Mouse (Mus musculus) heart, postnatal 0 days (tissue): Measurements from ENCODE around the gene Nxnl1. TPM values are rescaled to one million over a fixed set of nuclear protein-coding genes. Genes with fewer than 3 reads are reported as not detected.
"Not testable (repeated sequence)": the region's sequence is repeated elsewhere in the genome, so short reads cannot be mapped to it uniquely, and the experiment has no call there.

Experiments used
- ATAC-seq: fragments of 200-750 bp; cut with Nextera tagmentation; 2 replicates; pipeline ENCODE4 v1.8.0; 2017; ENCODE audit warnings: low read depth, moderate number of reproducible peaks, moderate library complexity; ENCODE audit not compliant: insufficient read depth
- DNase-seq: peaks from one replicate; pipeline ENCODE4 v3.0.0-alpha.2; 2016; ENCODE audit warnings: low spot score
- H3K27ac ChIP-seq: fragments of 300-500 bp; sonication (generic); 2 replicates; pipeline ENCODE4 v1.5.1; 2014; ENCODE audit warnings: low read depth, mild to moderate bottlenecking
- H3K27me3 ChIP-seq: fragments of 300-500 bp; sonication (generic); 2 replicates; pipeline ENCODE4 v1.6.1; 2014; ENCODE audit warnings: low read length, mixed read lengths; ENCODE audit not compliant: control insufficient read depth, insufficient read depth
- H3K36me3 ChIP-seq: fragments of 300-500 bp; sonication (generic); replicated peaks from 2 replicates; pipeline ENCODE4 v1.6.1; 2014; ENCODE audit warnings: low read length, mixed read lengths; ENCODE audit not compliant: control insufficient read depth, insufficient read depth
- H3K4me1 ChIP-seq: fragments of 300-500 bp; sonication (generic); 2 replicates; pipeline ENCODE4 v1.6.1; 2014; ENCODE audit warnings: antibody characterized with exemption; ENCODE audit not compliant: control insufficient read depth, insufficient read depth
- H3K4me2 ChIP-seq: fragments of 300-500 bp; sonication (generic); 2 replicates; pipeline ENCODE4 v1.6.1; 2014; ENCODE audit warnings: low read depth, mild to moderate bottlenecking, low read length, moderate library complexity
- H3K4me3 ChIP-seq: fragments of 300-500 bp; sonication (generic); 2 replicates; pipeline ENCODE4 v1.5.1; 2014; ENCODE audit warnings: low read depth, low read length
- H3K9ac ChIP-seq: fragments of 300-500 bp; sonication (generic); replicated peaks from 2 replicates; pipeline ENCODE4 v1.6.1; 2014; ENCODE audit warnings: low read depth, low read length, mixed read lengths
- H3K9me3 ChIP-seq: fragments of 300-500 bp; sonication (generic); replicated peaks from 2 replicates; pipeline ENCODE4 v1.6.1; 2016; ENCODE audit warnings: low read length; ENCODE audit not compliant: control insufficient read depth
- CTCF ChIP-seq: IDR thresholded peaks from 2 replicates; pipeline ENCODE4 v1.5.1; 2016; ENCODE audit warnings: antibody characterized with exemption, control low read depth, low read depth
- EP300 ChIP-seq: IDR thresholded peaks from 2 replicates; pipeline ENCODE4 v1.6.1; 2016; ENCODE audit warnings: antibody characterized with exemption, low read depth
- WGBS: fragments of 180-500 bp; shearing (Covaris S2); extraction: QIAGEN DNeasy Blood & Tissue Kit; methylation state at CpG from one replicate; pipeline ENCODE4 v1.1.7; 2014; 5-methylcytosine and 5-hydroxymethylcytosine counted together
- polyA plus RNA-seq: library from polyadenylated mRNA; unstranded; fragments of >200 nt; fragmentation: Nextera tagmentation; extraction: Ambion mirVana; gene quantifications from 2 replicates; pipeline ENCODE4 v1.2.1, GENCODE M21; 2015
- total RNA-seq: library from RNA; depleted of rRNA; stranded (reverse); fragments of >200 nt; gene quantifications from 2 replicates; pipeline ENCODE4 v1.2.3, GENCODE M21; 2014; ENCODE audit warnings: low replicate concordance

Nxnl1 gene
- total and polyA plus RNA-seq, 2 experiments from 2014 or later = 0.12 TPM; not detected in 1

- Histone ChIP-seq H3K9me3 (no peaks in the 10 kb centered on the region), H3K4me2 (peak within 1 kb of the TSS; percentile 69), H3K36me3 (no peaks in the 10 kb centered on the region; the same call in 1 of the 2 replicates), H3K4me3 (peak within 1 kb of the TSS; percentile 58), H3K27ac (peak within 1 kb of the TSS; percentile 77), H3K27me3 (no peaks in the 10 kb centered on the region), H3K4me1 (peaks cover 10% of the 10 kb centered on the region; the same call in 1 of the 2 replicates), H3K9ac (peak within 1 kb of the TSS; percentile 56)
- TF ChIP-seq CTCF (no peak), EP300 (no peak; the same call in 1 of the 2 replicates)
- DNase-seq (peak; percentile 93), ATAC-seq (peak; percentile 90)
- WGBS = 3% methylated on average over 37 of the region's 37 CpGs
Measured at GRCm38 (mm10) chr8:71537028-71537867, 29.2 kb downstream of the Nxnl1 start, which contains the start of gene Bst2. Gene Bst2 (minus strand): TSS chr8:71537456.

GRCm38 (mm10) chr8:71535663-71536062, 30.7 kb downstream of the Nxnl1 start:
- Histone ChIP-seq H3K27me3 (no peaks in the 10 kb centered on the region), H3K36me3 (no peaks in the 10 kb centered on the region; the same call in 1 of the 2 replicates), H3K9me3 (no peaks in the 10 kb centered on the region), H3K4me2 (peak overlapping the region; percentile 69), H3K4me1 (peaks cover 10% of the 10 kb centered on the region; the same call in 1 of the 2 replicates), H3K4me3 (peak overlapping the region; percentile 58), H3K27ac (no peak overlapping the region), H3K9ac (peak overlapping the region; percentile 56; the same call in 1 of the 2 replicates)
- 68% methylated on average over 5 of the region's 5 CpGs for WGBS
- no peak for ATAC-seq
- no peak for TF ChIP-seq CTCF
- no peak for TF ChIP-seq EP300
- no peak for DNase-seq

- no peak for ATAC-seq
- H3K27ac ChIP-seq = no peak overlapping the region
- no peaks in the 10 kb centered on the region for H3K27me3 ChIP-seq
- WGBS = 44% methylated on average over 3 of the region's 3 CpGs
- no peaks in the 10 kb centered on the region for H3K9me3 ChIP-seq
- H3K36me3 ChIP-seq = no peaks in the 10 kb centered on the region; the same call in 1 of the 2 replicates
- H3K9ac ChIP-seq = no peak overlapping the region
- H3K4me3 ChIP-seq = no peak overlapping the region
- DNase-seq = no peak
- TF ChIP-seq EP300 = no peak
- TF ChIP-seq CTCF = peak; percentile 11; the same call in 1 of the 2 replicates
- H3K4me1 ChIP-seq = peaks cover 10% of the 10 kb centered on the region; the same call in 1 of the 2 replicates
- H3K4me2 ChIP-seq = no peak overlapping the region
Measured at GRCm38 (mm10) chr8:71534263-71534810, 32.1 kb downstream of the Nxnl1 start.

DNA sequence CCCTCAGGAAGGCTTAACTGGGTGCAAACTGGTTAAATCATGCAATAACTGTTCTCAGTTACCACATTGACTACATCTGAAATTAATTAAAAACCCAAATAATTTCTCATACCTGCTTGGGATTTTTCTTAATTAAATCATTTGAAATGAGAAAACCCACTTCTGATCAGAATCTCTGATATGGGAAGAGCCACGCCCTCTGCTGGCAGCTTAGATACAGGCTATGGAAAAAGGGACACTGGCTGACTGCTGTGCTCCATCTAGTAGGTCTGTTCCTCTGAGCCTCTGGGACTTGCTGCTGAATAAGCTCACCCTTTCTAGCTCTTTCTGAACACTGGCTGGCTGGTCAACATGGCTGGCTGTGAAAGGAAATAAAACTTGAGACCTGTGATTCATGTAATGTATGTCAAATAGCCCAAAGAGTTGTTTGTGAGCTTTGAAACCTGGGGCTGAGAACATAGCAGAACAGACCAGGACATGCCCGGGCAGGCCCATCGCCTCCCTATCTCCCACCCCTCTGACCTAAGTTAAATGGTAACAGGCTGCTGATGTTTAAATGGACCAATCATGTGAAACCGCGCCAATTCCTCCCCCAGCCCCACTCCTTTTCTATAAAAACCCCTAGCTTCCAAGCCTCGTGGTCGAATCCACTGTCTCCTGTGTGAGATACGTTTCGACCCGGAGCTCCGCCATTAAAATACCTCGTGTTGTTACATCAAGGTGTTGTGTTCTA, 35.5 kb downstream of the Nxnl1 start:
- H3K27ac ChIP-seq, ATAC-seq, DNase-seq, H3K9me3 ChIP-seq, H3K4me2 ChIP-seq, H3K27me3 ChIP-seq, H3K4me3 ChIP-seq, H3K36me3 ChIP-seq, H3K9ac ChIP-seq: not testable (repeated sequence)
- TF ChIP-seq CTCF = peak; percentile 26; the same call in 1 of the 2 replicates
- 63% methylated on average over 4 of the region's 12 CpGs for WGBS
- peaks cover 24% of the 10 kb centered on the region for H3K4me1 ChIP-seq

- no peaks in the 10 kb centered on the region for H3K9me3 ChIP-seq
- 58% methylated on average over 11 of the region's 11 CpGs for WGBS
- H3K27ac ChIP-seq = peak overlapping the region; percentile 96
- TF ChIP-seq EP300 = peak; percentile 18; the same call in 1 of the 2 replicates
- TF ChIP-seq CTCF = no peak
- DNase-seq (peak; percentile 71), ATAC-seq (peak; percentile 75)
- H3K4me3 ChIP-seq = no peak overlapping the region
- H3K4me2 ChIP-seq = no peak overlapping the region
- peaks cover 19% of the 10 kb centered on the region for H3K4me1 ChIP-seq
- H3K27me3 ChIP-seq = peaks cover 8% of the 10 kb centered on the region
- no peaks in the 10 kb centered on the region for H3K36me3 ChIP-seq
- no peak overlapping the region for H3K9ac ChIP-seq
Measured at GRCm38 (mm10) chr8:71528362-71529073, 37.9 kb downstream of the Nxnl1 start.
